Mouse (Mus musculus) kidney, adult 11 months (tissue): ENCODE results near the gene Zfp365.

Source experiments
- DNase-seq: peaks from one replicate; pipeline ENCODE4 v3.0.0; 2022

Gene Zfp365

DNA sequence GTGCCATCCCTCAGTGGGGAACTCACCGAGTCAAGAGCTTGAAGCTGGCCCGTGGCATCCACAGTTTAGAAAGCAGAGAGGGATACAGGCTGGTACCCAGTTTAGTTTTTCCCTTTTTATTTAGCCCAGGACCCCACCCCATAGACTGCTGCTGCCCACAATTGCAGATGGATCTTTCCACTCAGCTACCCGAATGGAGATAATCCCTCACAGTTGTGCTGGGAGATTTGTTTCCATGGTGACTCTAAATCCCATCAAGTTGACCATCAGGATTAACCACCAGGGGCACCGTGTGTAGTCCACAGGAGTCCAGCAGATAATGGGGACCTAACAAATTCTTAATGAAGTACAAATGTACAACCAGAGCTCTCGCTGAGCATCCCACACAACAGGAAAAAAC lies 11.3 kb downstream of the Zfp365 start:
- DNase-seq: no peak

DNA sequence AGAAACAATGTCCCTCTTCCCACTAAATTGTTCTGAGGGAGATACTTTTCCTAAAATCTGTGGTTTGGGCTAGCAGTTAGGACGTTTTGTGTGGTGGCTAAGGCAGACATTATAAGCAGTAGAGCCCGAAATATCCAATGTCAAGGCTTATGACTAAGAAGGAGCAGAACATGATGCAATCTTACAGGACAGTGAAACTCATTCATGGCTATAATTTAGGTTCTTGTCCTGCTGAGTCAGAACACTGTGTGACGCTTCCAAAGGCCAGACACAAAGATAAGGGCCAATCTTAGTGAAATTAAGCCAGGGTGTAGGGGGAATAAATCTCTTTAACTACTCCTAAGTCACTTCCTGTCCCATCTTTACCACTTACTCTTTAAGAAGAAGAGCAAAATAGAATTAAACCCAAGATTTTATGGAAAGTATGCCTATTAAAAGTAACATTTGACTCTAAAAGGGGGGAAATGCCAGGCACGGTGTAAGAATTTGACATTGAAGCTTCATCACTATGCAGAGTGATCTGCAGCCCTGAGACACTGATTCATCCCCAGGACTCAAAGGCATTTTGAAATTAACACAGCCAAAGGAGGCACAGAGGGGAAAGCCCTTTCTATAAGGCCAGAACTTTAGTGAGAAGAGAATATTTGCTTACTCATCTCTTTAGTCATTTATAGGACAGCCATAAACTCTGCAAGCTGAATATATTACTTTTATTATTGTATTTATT lies 13.3 kb downstream of the Zfp365 start:
- no peak for DNase-seq

DNA sequence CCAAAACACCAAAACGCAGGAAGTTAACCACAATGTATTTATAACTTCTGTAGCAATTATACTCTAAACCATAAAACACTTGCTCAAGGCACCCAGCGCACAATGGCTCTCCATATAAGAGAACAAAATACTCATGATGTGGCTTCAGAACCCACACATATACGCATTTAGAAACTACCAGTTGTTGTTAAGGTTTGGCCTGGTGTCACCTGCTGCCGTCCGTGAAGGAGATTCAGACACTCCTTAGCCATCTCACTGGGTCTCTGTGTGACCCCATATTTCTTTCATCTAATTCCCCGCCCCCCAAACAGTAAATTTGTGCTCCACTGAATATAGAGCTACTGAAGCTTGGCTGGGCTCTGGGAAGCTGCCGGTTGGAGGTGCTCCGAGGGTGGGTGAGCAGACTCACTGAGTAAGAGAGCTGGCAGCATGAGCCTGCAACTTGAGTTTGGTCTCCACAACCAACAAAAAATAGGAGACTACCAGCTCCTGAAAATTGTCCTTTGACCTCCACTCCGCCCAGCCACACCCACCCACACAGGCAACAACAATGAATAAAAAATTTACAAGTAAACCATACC lies 14.0 kb downstream of the Zfp365 start:
- no peak for DNase-seq

DNA sequence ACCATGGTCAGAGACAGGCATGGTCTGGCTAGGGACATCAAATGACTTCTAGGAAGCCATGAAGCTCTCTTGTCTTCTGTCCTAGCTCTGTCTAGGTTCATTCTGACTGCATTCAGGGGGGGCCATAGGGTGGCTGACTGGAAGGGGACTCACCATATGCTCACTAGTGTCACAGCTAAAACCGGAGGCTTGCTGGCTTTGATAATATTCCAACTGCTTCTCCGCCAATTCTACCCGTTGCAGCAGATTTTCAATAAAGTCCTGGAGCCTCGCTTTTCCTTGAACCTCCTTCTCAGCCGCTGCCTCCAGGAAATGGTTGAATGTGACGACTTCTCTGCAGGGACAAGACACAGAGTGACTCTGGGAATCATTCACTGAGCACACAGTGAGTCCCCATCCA lies 15.2 kb downstream of the Zfp365 start:
- DNase-seq: no peak

DNA sequence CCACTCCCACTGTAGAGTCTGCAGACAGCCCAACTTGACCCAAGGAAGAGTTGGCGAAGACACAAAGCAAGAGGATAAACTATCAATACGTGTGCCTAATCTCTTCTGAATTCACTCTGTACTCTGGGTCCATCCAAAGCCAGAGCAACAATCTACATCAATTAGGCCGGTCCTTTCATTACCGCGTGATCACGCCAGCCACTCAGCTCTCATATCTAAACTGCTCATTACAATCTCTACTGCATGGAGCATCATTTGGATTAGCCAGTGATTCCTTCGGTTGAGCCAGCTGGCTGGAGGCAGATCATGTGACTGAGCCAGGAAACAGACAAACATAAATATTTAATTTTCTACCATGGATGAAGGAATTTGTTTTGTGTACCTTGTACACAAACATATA lies 17.8 kb downstream of the Zfp365 start:
- no peak for DNase-seq

DNA sequence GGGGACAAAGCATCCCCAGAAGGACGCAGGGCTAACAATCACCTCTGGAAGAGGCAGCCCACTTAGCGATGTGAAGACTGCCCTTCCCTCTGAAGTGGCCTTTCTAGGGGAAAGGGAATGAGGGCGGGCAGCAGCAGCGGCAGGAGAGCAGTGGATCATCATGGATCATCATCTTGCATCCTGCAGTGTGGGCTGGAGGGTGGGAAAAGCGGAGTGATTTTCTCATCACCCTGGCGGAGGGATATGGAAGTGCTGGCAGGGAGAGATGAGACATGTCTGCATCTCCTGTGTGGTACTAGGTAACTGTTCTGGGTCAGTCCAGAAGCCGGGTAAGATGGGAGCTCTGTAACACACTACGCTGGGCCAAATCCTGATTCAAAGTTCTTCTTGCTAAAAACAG lies 18.4 kb downstream of the Zfp365 start:
- no peak for DNase-seq

DNA sequence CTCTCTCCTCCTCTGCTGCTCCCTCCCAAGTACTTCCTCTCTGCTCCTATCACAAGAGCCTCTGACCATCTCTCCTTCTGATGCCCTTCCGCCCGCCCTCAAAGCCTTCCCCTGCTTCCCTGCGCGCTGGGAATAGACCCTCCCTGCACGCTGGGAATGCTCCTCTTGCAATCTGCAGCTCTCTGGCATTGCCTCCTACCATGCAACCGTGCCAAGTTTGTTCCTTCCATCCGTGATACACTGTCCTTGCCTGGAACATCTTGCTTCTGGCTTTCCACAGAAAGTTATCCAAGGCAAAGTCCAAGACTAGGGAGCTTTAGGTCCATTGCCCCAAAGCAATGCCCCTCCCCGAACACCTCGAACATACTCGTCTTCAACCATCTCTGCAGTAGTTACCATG lies 19.2 kb downstream of the Zfp365 start:
- DNase-seq: no peak

DNA sequence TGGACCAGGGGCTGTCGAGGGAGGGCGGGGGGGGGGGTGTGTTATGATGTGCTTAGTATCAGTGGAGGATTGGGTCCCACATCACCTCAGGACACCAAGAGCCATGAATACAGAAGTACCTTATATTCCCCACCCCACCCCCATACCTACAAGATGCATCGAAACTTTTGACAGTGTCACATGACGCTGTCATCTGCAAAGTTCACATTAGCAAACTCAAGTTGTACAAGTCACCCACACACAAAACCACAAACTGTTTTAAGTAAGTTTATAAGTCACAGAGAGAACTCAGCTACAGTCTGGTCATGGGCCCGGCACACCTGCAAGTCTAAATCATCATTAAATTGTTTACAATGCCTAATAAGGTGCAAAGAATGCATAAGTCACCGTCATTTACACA lies 21.3 kb downstream of the Zfp365 start:
- no peak for DNase-seq

DNA sequence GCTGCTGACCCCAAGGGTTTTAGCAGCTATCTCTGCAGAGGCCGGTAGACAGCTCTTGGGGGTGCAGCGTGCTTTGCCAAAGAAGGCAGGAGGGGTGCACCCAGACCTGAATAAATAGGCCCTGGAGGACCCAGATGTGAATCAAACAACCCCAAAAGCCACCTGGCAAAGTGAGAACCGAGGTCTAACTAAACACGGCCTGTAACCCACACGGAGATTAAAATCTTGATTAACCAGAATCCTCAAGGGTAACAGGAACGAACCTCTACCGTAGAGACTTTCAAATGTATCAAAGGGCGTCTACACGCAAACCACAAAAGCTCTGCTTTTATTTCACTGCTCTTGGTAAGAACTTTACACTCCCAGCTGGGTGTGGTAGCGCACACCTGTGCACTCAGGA lies 24.5 kb downstream of the Zfp365 start:
- no peak for DNase-seq

DNA sequence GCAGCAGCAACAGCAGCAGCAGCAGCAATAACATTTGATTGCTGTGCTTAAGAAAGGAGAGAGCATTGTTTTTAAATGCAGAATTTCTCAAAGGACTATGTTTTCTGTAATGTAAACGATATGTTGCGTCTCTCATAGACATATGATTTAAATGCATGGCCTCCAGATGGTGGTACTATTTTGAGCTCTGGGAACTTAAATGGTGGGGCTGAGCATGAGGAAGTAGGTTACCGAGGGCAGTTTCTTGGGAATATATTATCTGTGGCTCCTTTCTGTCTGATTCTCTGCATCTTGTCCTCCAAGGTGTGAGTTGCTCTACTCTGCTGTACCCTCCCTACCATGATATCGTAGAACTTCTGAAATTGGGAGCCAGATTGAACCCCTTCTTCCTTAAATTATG lies 31.8 kb downstream of the Zfp365 start:
- DNase-seq: no peak

DNA sequence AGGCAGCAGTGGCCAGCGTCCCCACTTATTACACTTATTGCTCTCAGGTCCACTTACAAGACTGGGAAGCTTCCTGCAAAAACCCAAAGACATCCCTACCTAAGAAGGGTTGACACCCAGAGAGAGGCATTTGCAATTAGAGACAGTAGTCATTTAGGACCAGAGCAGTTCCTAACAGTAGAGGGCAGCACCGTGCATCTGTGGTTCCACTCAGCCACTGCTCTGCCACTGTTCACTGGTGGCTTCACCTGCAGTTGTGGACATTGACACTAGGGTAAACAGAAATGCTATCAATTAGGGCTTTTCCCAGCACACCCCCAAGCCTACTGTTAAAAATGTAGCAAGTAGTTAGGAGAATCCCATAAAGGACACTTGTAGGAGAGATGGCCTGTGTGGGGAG lies 40.7 kb downstream of the Zfp365 start:
- DNase-seq: peak; percentile 29

DNA sequence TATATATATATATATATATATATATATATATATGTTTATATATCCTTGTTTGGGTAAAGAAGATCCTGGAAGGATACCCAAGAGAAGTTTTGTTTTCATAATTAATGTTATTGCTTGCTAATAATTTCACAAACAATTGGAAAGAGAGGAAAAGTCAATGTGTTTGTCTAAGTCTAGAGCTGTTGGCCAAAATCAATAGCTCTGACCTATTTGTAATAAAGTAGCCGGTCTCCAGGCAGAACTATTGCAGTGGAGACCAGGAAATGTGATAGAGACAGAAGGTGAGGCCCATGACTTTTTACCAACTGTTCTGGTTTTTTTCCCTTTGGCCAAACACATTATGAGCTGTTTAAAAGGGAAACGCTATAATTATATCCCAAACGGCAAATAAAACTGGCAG lies 44.2 kb downstream of the Zfp365 start:
- no peak for DNase-seq

DNA sequence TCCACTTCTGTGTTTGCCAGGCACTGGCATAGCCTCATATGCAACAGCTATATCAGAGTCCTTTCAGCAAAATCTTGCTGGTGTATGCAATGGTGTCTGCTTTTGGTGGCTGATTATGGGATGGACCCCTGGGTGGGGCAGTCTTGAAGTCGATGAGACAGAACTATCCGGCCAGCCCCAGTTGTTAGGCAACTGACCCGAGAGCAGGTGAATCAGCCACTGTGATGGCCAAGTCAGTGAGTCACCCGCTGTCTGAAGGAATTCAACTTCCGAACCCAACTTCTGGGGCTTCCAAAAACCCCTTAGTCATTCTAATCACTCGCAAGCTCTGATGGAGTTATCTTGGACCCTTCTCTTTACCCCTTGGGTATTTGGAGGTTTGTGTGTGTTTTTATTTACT lies 46.6 kb downstream of the Zfp365 start:
- DNase-seq: no peak

DNA sequence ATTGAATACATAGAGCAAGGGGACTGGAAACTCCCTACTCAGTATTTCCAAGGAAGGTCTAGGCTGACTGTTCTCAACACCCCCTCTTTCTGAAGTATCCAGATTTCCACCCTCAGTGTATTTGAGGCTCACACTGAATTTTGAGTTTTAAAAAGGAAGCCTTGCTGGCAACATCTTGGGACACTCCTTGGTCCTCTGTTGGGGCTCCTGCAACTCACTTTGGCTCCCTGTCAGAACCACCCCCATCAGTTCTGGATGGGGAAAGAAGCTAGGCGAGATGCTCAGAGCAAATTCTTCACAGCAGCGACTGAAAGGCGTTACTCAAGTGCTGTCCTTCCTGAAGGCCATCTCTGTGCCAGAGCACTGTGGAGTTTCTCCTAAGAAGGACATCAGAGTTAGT lies 47.4 kb downstream of the Zfp365 start:
- DNase-seq: no peak

DNA sequence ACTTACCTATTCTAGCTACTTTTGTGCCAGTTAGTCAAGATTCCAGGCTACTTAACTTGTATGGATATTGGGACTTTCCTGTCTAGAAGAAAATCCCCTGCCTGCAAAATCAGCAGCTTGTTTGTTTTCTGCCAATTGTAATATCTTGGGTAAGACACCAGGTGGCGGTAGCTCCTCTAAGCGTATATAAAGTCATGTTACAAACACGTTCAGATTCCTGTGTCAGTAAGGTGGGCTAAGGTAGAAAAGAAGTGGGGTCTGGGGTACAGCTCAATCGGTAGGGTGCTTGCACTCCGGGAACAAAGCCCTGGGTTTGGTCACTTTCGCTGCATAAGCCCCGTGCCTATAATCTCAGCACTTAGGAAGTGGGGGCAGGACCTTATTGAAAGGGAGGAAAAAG lies 50.1 kb downstream of the Zfp365 start:
- DNase-seq: no peak

DNA sequence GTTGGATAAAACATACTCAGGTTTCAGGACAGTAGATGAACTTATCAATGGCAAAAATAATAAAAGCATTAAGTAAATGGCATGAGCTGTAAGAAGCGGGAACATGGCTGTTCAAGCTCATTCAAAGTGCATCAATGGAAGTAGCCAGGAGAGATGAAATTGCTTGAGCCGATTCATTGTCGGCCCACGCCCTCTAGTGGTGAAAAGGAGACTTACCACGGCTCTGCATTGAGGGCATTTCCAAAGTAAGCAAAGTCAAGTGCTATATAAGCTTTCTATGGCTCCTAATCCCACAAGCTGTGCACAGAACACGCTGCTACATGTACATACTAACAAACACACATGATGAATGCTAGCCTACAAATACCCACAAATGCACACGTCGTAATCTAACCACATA lies 53.6 kb downstream of the Zfp365 start:
- peak; percentile 48 for DNase-seq

DNA sequence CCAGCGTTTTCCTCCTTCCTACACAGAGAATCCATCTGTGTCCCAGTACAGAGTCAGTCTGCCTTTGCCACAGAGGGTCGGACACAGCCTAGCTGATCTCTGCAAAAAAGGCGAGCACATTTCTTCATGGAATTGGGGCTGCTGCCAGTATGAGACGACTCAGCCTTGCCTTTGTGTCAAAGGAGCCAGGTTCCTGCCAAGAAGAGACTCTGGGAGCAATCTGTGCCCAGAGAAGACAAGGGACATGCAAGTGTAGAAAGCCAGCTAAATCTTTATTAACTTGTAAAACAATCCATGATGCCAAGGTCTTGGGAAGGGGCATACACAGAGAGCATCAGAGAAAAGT lies 54.9 kb downstream of the Zfp365 start:
- DNase-seq: no peak

DNA sequence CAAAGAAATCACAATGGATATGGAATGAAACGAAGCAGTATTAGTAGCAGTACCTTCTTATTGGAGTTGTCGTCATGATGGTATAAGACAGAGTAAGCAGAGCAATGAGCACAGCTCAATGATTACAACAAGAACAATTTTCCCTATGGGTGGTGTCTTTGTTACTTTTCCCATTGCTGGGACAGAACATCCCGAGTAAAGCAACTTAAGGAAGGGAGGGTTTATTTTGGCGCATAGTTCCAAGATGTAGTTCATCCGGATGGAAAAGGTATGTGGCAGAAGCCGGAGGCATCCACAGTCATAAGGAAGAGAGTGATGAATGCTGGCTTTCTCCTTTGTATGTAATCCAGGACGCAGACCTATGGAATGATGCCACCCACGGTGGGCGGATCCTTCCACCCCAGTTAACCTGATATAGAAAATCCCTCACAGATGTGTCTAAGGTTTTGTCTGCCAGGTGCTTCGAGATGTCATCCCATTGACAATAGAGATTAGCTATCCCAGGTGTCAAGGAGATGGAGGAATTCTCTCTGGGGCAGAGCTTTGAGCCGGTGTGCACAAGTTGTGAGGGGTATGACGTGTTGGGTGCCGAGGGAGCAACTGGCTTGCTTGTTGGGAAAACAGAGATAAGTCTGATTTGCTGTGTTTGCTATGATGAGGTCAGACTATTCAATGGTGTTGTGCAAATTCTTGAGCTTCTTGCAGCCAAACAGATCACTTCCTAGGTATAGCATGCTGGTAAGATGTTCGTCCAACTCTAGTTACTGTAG lies 55.5 kb downstream of the Zfp365 start:
- no peak for DNase-seq

DNA sequence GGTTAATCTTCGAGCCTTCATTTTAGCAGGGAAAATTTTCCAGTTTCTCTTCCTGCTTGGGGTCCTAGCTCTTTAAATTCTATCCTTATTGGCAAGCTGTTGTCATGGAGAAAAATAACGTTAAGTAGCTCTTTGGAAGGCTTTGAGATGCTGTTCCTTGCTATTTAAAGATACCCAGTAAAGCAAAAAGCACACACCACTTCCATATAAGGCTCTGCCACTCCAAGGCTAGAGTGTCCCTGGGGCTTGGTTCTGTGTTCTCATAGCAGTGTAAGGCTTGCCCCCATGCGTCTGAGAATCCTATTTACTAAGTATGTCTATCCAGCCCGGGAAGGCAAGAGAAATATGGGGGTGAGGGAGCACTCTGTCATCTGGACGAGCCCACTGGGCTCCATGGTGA lies 56.7 kb downstream of the Zfp365 start:
- no peak for DNase-seq

DNA sequence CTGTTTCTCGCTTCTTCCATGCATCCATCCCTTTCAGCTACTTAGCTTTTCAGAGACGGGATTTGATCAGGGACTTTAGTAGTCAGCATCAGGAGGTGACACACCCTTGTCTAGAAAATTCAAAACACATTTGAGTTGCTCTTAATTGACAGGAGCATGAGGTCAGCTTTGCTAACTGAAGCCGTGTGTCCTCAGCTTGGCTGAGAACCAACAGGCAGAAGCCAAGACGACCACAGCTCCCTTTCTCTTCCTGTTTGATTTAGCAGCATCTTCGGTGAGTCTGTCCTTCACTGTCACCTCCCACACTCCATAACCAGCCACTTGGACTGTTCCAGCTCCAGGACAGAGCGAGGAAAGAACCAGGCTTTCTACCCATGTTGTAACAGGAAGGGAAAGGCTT lies 60.1 kb downstream of the Zfp365 start:
- DNase-seq: no peak

DNA sequence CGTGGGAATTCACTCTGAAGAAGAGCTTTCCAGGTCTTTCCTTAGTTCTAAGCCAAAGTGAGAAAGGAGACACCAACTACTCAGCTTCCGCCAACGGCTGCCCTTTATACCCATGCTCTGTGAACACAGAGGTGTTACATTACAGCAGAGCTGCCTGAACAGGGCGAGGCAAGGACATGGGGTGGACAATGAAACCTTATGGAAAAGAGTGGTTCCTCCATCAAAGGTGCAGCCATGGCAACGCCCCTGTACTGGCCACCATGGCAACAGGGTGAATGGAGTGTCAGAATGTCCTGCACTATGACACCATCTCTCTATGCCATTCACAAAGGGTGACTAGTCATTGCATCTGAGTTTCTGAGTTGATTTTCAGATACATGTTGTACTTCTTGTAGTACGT lies 61.4 kb downstream of the Zfp365 start:
- no peak for DNase-seq

DNA sequence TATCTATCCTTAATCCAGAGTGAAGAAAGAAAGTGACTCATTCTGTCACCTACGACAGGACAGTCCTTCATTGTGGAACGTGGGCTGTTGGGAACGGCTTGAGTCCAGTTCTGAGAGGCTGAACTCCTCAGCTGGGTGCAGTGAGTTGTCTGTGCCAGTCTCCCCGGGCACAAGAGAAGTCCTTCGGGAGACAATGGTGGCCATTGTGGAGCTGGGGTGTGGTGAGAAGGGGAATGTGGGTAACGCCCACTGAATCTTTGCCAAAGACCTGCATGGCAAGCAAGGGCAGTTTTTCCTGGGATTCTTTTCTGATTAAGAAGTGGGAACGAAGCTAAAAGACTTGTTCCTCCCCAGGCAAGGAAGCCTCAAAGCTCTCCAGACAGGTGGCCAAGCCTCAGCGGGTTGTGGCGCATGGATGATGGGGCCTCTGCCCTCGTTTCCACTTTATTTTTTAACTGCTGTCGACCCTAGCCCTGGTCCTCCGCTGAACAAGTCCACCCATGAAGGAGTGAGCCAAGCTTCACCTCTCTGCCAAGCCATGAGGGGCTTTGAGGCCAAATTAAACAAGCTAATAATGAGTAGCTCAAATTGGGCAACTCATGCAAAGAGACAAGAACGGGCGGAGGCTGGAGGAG lies 66.3 kb downstream of the Zfp365 start:
- DNase-seq: no peak

DNA sequence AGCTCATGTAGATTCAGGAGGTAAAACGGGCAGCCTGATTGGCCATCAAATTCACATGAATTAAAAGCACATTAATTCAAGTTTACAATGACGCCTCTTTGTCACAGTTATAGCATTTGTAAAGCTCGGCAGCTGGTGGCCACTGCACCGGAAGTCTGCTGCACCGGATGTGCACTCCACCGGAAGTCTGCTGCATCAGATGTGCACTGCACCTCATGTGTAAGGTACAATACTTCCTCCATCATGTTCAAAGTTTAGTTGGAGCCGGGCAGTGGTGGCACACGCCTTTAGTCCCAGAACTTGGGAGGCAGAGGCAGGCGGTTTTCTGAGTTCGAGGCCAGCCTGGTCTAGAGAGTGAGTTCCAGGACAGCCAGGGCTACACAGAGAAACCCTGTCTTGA lies 70.9 kb downstream of the Zfp365 start:
- no peak for DNase-seq

DNA sequence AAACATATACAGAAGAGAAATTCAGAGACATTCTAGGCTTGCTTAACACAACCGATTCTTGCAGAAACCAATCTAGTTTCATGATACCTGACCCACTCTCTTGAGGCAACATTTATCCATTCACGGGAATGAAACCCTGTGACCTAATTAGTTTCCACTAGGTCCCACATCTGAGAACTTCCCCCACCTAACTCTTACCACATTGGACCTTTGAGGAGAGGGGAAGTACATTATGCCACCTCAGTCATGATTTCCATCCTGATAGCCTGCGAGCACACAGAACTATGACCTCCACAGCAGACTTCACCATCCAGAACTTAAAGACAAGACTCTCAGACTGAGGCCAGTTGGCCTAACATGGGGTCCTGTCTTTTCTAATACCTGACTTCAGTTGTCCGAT lies 71.7 kb downstream of the Zfp365 start:
- DNase-seq: no peak
